Mouse (Mus musculus) stomach, embryonic 14.5 days (tissue): Measurements from ENCODE around the gene Zfp90. TPM values are rescaled to one million over a fixed set of nuclear protein-coding genes. Genes with fewer than 3 reads are reported as not detected.

ENCODE experiments used
- ATAC-seq: fragments of 200-750 bp; cut with Nextera tagmentation; 2 replicates; pipeline ENCODE4 v1.8.0; 2017; ENCODE audit warnings: low read depth, moderate TSS enrichment; ENCODE audit not compliant: insufficient number of reproducible peaks, insufficient read depth, low FRiP score
- H3K27ac ChIP-seq: fragments of 300-500 bp; sonication (generic); 2 replicates; pipeline ENCODE4 v1.5.1; 2014; ENCODE audit warnings: mild to moderate bottlenecking, low read length, moderate library complexity, mixed read lengths
- H3K27me3 ChIP-seq: fragments of 300-500 bp; sonication (generic); 2 replicates; pipeline ENCODE4 v1.6.1; 2014; ENCODE audit warnings: low read length, control low read depth, mixed read lengths; ENCODE audit not compliant: control insufficient read depth, insufficient read depth
- H3K36me3 ChIP-seq: fragments of 300-500 bp; sonication (generic); 2 replicates; pipeline ENCODE4 v1.6.1; 2014; ENCODE audit warnings: mild to moderate bottlenecking, control low read depth, low read length, moderate library complexity, mixed read lengths; ENCODE audit not compliant: control insufficient read depth, insufficient read depth
- H3K4me1 ChIP-seq: fragments of 300-500 bp; sonication (generic); 2 replicates; pipeline ENCODE4 v1.6.1; 2014; ENCODE audit warnings: low read length, control low read depth, mixed read lengths; ENCODE audit not compliant: control insufficient read depth, insufficient read depth
- H3K4me2 ChIP-seq: fragments of 300-500 bp; sonication (generic); replicated peaks from 2 replicates; pipeline ENCODE4 v1.6.1; 2014; ENCODE audit warnings: low read depth, low read length, control low read depth
- H3K4me3 ChIP-seq: fragments of 300-500 bp; sonication (generic); 2 replicates; pipeline ENCODE4 v1.5.1; 2014; ENCODE audit warnings: low read depth, low read length, control low read depth
- H3K9ac ChIP-seq: fragments of 300-500 bp; sonication (generic); replicated peaks from 2 replicates; pipeline ENCODE4 v1.6.1; 2014; ENCODE audit warnings: low read depth, mild to moderate bottlenecking, control low read depth, low read length, moderate library complexity, mixed read lengths
- H3K9me3 ChIP-seq: fragments of 300-500 bp; sonication (generic); 2 replicates; pipeline ENCODE4 v1.6.1; 2016; ENCODE audit warnings: low read depth, low read length, control low read depth; ENCODE audit not compliant: control insufficient read depth
- WGBS: fragments of 180-500 bp; shearing (Covaris S2); extraction: QIAGEN DNeasy Blood & Tissue Kit; methylation state at CpG from one replicate; pipeline ENCODE4 v1.1.7; 2014; 5-methylcytosine and 5-hydroxymethylcytosine counted together
- polyA plus RNA-seq: library from polyadenylated mRNA; unstranded; fragments of >200 nt; fragmentation: Nextera tagmentation; extraction: Ambion mirVana; gene quantifications from 2 replicates; pipeline ENCODE4 v1.2.1, GENCODE M21; 2014

Zfp90 gene
- polyA plus RNA-seq, 1 experiment from 2014 or later, result 23.8 TPM

DNA sequence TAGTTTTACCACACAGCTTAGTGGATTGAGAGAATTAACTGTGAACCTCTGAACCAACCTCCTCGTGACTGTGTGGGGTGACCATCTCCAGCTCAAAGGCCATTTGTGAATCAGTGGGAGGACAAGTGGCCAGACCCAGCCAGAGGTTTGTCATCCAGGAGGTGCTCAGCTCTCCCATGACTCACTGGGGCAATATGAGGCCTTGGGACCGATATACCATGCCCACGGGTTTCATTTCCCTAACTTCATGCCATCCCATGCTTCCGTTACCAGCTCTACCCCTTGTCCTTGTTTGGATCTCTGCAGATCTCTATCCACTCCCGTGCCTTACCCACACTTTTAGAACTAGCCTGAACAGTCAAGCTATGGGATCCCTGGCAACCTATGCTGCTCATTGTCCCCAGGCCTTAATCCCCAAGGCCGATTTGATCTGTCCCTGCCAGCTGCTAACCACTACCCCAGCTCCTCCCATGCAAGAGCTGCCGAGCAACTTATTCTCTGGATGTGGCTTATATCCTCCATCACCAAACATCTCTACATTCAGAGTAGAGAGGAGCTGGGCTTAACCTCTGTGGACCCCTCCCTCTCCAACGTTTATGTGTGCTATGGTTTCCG, 27.2 kb upstream of the Zfp90 start:
- Histone ChIP-seq H3K4me1 (no peaks in the 10 kb centered on the region), H3K27ac (no peak overlapping the region)
- WGBS, result 82% methylated on average over 9 of the region's 9 CpGs

DNA sequence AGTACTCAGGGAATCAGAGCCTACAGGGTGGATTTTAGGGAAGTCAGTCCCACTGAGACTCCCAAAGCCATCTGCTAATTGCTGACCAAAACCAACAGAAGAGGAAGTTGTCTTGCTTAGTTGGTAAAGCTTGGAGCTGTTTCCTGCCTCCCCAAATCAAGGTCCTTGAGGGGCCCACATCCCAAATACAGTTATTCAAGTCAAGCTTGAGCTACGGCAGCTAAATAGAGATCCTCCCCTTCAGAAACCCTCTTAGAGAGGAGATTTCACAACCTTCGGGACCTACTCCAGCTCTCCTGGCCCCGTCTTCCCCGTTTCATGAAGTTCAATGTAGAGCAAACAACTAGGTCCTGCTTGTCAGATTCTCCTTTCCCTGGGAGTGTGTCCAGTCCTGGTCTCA, 20.6 kb upstream of the Zfp90 start:
- Histone ChIP-seq H3K36me3 (no peaks in the 10 kb centered on the region), H3K27me3 (no peaks in the 10 kb centered on the region), H3K4me3 (no peak overlapping the region), H3K4me2 (no peak overlapping the region), H3K9me3 (no peaks in the 10 kb centered on the region), H3K9ac (no peak overlapping the region), H3K4me1 (no peaks in the 10 kb centered on the region), H3K27ac (no peak overlapping the region)
- ATAC-seq, result no peak
- WGBS, result 60% methylated on average over 4 of the region's 4 CpGs

More for the DNA sequence above, 27.2 kb upstream of the Zfp90 start:
- no peak overlapping the region for H3K4me2 ChIP-seq
- ATAC-seq, result no peak
- H3K36me3 ChIP-seq, result no peaks in the 10 kb centered on the region
- no peak overlapping the region for H3K4me3 ChIP-seq
- no peaks in the 10 kb centered on the region for H3K27me3 ChIP-seq
- no peak overlapping the region for H3K9ac ChIP-seq
- no peaks in the 10 kb centered on the region for H3K9me3 ChIP-seq

- Histone ChIP-seq H3K9ac (no peak overlapping the region), H3K27ac (no peak overlapping the region), H3K27me3 (no peaks in the 10 kb centered on the region), H3K4me1 (peaks cover 7% of the 10 kb centered on the region), H3K4me2 (no peak overlapping the region), H3K4me3 (no peak overlapping the region), H3K36me3 (no peaks in the 10 kb centered on the region), H3K9me3 (no peaks in the 10 kb centered on the region)
- WGBS, result 46% methylated on average over 8 of the region's 8 CpGs
- ATAC-seq, result no peak
These were observed 15.4 kb upstream of the Zfp90 start for GRCm38 (mm10) chr8:106399694-106400093.

DNA sequence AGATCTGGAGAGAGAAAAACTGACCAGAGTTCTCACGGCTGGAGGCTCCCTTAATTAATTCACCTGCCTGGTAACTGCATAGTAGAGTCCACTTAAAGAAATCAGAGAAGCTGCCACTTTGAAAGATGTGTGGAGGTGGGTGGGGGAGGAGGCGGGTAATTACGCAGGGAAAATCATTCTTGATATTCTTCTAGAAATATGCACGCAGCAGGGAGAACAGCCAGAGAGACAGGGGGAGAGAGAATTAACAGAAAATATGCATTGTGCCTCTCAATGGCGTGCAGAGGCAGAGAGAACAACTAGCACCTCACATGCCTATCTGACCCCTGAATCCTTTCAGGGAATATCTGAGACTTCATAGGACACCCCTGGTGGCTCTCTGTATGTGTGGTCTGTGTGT, 14.9 kb upstream of the Zfp90 start:
- H3K4me2 ChIP-seq, result no peak overlapping the region
- peaks cover 12% of the 10 kb centered on the region for H3K4me1 ChIP-seq
- H3K9me3 ChIP-seq, result no peaks in the 10 kb centered on the region
- H3K27me3 ChIP-seq, result no peaks in the 10 kb centered on the region
- H3K9ac ChIP-seq, result no peak overlapping the region
- ATAC-seq, result no peak
- H3K36me3 ChIP-seq, result no peaks in the 10 kb centered on the region
- no peak overlapping the region for H3K4me3 ChIP-seq
- H3K27ac ChIP-seq, result no peak overlapping the region
- 28% methylated on average over 5 of the region's 5 CpGs for WGBS

DNA sequence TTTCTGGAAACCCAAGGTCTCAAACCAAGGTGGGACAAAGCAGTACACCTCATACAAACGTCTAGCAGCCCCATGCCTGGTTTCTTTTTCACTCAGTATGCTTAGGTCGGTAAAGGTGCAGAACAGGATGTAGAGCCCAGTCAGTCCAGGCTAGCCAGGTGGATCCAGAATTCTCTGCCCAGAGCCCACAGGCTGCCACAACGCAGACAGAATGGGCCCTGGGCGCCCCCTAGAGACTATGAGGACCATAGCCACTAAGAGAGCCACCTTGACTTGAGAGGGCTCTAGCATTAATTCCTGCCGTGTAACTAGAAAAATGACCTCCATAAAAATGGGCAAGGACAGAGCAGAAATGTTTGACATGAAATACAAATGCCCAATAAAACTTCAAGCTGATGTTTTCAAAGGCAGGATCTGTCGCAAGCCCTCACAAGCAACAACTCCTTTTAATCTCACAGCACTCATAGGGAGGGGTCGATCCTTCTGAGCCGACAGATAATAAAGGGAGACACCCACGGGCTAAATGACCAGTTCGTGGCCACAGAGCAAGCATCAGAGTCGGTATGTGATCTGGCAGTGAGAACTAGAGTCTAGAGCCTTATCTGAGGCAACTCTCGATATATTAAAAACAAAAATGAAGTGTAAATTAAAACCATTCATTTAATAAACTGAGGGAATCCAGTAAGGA, 11.7 kb upstream of the Zfp90 start:
- 35% methylated on average over 12 of the region's 12 CpGs for WGBS
- 0 out of 2 replicates have a peak, but pooled peaks have one; percentile 16 for ATAC-seq
- Histone ChIP-seq H3K9me3 (no peaks in the 10 kb centered on the region), H3K9ac (no peak overlapping the region), H3K4me1 (peaks cover 12% of the 10 kb centered on the region), H3K27me3 (no peaks in the 10 kb centered on the region), H3K4me2 (no peak overlapping the region), H3K36me3 (no peaks in the 10 kb centered on the region), H3K4me3 (no peak overlapping the region), H3K27ac (no peak overlapping the region)

DNA sequence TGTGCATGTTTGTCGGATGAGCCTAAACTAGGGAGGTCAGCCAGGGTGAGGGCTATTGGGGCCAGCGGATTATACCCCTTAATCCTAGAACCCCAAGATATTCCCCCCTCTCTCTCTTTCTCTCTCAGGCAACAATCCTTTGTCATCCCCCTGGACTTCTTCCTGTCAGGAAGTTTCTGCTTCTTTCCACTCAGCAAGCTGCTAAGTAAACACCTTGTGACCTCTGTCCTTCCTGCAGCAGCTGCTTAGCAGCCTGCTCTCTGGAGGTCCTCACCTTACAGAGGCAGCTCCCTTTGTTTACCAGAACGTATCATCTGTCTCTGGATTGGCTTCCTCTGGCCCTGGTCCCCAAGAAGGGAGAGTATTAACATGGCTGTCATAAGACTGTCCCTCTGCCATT, 10.3 kb upstream of the Zfp90 start:
- no peak overlapping the region for H3K9ac ChIP-seq
- no peaks in the 10 kb centered on the region for H3K9me3 ChIP-seq
- peaks cover 12% of the 10 kb centered on the region for H3K4me1 ChIP-seq
- H3K27me3 ChIP-seq, result no peaks in the 10 kb centered on the region
- H3K4me3 ChIP-seq, result no peak overlapping the region
- ATAC-seq, result peak; percentile 26; the same call in 1 of the 2 replicates
- no peak overlapping the region for H3K4me2 ChIP-seq
- no peak overlapping the region for H3K27ac ChIP-seq
- 14% methylated on average over 3 of the region's 3 CpGs for WGBS
- H3K36me3 ChIP-seq, result no peaks in the 10 kb centered on the region

GRCm38 (mm10) chr8:106405810-106406209, 9.3 kb upstream of the Zfp90 start:
- Histone ChIP-seq H3K9ac (no peak overlapping the region), H3K4me1 (peaks cover 7% of the 10 kb centered on the region; the same call in 1 of the 2 replicates), H3K27me3 (no peaks in the 10 kb centered on the region), H3K36me3 (no peaks in the 10 kb centered on the region), H3K4me2 (no peak overlapping the region), H3K9me3 (no peaks in the 10 kb centered on the region), H3K27ac (peak overlapping the region; percentile 17; the same call in 1 of the 2 replicates), H3K4me3 (no peak overlapping the region)
- WGBS, result 66% methylated on average over 16 of the region's 16 CpGs
- ATAC-seq, result no peak

DNA sequence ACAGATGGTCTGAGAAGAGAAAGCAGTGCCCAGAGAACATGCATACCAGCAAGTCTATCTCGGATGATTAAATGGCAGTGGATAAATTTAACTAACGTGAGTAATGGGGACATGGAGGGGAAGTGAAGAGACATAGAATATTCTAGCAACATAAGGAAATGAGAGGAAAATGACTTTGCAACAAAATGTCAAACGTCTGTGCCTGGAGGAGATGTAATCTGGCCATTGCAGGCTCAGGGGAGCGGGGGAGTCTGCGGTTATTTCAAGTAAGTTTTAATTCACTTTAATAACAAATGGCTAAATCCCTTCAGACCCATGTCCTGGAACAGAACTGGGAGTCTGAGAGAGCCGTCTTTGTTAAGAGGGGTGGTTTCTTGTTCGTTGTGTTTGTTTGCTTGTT, 5.1 kb upstream of the Zfp90 start:
- H3K27ac ChIP-seq, result no peak overlapping the region
- no peak overlapping the region for H3K4me3 ChIP-seq
- no peak for ATAC-seq
- H3K4me2 ChIP-seq, result no peak overlapping the region
- H3K4me1 ChIP-seq, result peaks cover 2% of the 10 kb centered on the region; the same call in 1 of the 2 replicates
- H3K36me3 ChIP-seq, result no peaks in the 10 kb centered on the region
- no peak overlapping the region for H3K9ac ChIP-seq
- no peaks in the 10 kb centered on the region for H3K9me3 ChIP-seq
- 61% methylated on average over 7 of the region's 7 CpGs for WGBS
- no peaks in the 10 kb centered on the region for H3K27me3 ChIP-seq
